Mouse (Mus musculus): ENCODE results near the gene Tada2a.

The Tada2a gene

GRCm38 (mm10) chr11:84128943-84129798 lies at the start of gene Tada2a, which contains the start of gene Acaca:
Gene Tada2a, minus strand, starts transcription at chr11:84129600.
Gene Acaca, plus strand, starts transcription at chr11:84129672.
- DNase-seq (ENCODE audit: low spot score) = peak; percentile 74

- DNase-seq (ENCODE audit: low spot score) = no peak
Measured at GRCm38 (mm10) chr11:84178571-84178970, 49.2 kb upstream of the Tada2a start.

- DNase-seq (ENCODE audit: low spot score) = no peak
Measured at GRCm38 (mm10) chr11:84172539-84173435, 43.4 kb upstream of the Tada2a start.

- peak; percentile 64 for DNase-seq (ENCODE audit: low spot score)
Measured at GRCm38 (mm10) chr11:84168701-84169288, 39.4 kb upstream of the Tada2a start.

GRCm38 (mm10) chr11:84167046-84167526 lies 37.7 kb upstream of the Tada2a start, which contains the start of gene Gm11437:
Gene Gm11437, minus strand, starts transcription at chr11:84167476.
- no peak for DNase-seq (ENCODE audit: low spot score)

GRCm38 (mm10) chr11:84164561-84164960 lies 35.2 kb upstream of the Tada2a start:
- no peak for DNase-seq (ENCODE audit: low spot score)

- DNase-seq (ENCODE audit: low spot score) = no peak
Measured at GRCm38 (mm10) chr11:84164123-84164522, 34.7 kb upstream of the Tada2a start.

GRCm38 (mm10) chr11:84156535-84157262 lies 27.3 kb upstream of the Tada2a start:
- no peak for DNase-seq (ENCODE audit: low spot score)

- DNase-seq (ENCODE audit: low spot score) = no peak
Measured at GRCm38 (mm10) chr11:84150884-84151283, 21.5 kb upstream of the Tada2a start.

GRCm38 (mm10) chr11:84146081-84146480 lies 16.7 kb upstream of the Tada2a start:
- no peak for DNase-seq (ENCODE audit: low spot score)

- no peak for DNase-seq (ENCODE audit: low spot score)
Measured at GRCm38 (mm10) chr11:84145201-84145798, 15.9 kb upstream of the Tada2a start.

GRCm38 (mm10) chr11:84141752-84142151 lies 12.4 kb upstream of the Tada2a start:
- DNase-seq (ENCODE audit: low spot score) = peak; percentile 64

GRCm38 (mm10) chr11:84136453-84136852 lies 7.1 kb upstream of the Tada2a start:
- DNase-seq (ENCODE audit: low spot score) = no peak

GRCm38 (mm10) chr11:84134331-84134860 lies 5.0 kb upstream of the Tada2a start:
- DNase-seq (ENCODE audit: low spot score) = no peak

GRCm38 (mm10) chr11:84129799-84130185 lies 392 bp upstream of the Tada2a start:
- DNase-seq (ENCODE audit: low spot score) = no peak

- no peak for DNase-seq (ENCODE audit: low spot score)
Measured at GRCm38 (mm10) chr11:84127977-84128376, 1.4 kb downstream of the Tada2a start.

GRCm38 (mm10) chr11:84121051-84121956 lies 8.1 kb downstream of the Tada2a start:
- DNase-seq (ENCODE audit: low spot score) = no peak

GRCm38 (mm10) chr11:84117431-84117830 lies 12.0 kb downstream of the Tada2a start:
- no peak for DNase-seq (ENCODE audit: low spot score)

- DNase-seq (ENCODE audit: low spot score) = no peak
Measured at GRCm38 (mm10) chr11:84116221-84116620, 13.2 kb downstream of the Tada2a start.

GRCm38 (mm10) chr11:84115646-84116045 lies 13.8 kb downstream of the Tada2a start:
- no peak for DNase-seq (ENCODE audit: low spot score)

Data from layer of hippocampus, adult 11-12 months (tissue).